ENCODE assay signal across 17 mouse cellular contexts in the genomic region with DNA sequence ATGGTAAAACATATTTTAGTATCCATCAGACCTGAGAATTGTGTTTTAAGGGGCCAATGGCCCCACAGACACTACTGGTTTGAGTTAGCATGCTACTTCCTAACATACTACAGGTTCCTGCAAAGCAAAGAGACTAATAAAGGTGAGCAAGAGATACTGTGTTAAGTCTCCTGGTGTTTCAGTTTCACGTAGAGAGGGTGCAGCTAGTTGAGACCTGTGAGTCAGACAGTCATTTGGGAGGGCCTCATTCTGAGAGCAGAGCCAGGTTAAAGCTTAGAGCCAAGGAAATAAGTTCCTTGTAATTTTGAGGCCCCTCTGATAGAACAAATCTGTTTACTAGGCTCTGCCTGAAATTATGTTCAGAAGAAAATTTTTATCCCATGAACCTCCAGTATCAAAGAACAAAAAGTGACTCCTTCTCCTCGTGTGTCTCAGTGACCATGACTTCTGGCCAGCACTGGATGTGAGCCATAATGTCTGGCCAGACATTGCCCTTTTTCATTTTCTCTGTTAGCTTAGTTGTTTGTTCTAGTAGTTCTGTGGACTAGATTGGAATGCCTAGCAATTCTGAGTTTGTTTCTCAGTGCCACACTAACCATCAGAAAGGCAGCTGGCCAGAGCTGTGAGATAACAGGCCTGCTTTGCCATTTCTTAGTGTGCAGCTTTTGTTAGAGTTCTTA. TPM values are rescaled to one million over a fixed set of nuclear protein-coding genes. Genes with fewer than 3 reads are reported as not detected.
DNase-seq lines count a peak whose midpoint lies in the region; ATAC-seq lines count a peak whose summit lies in the region.
"Had no signal": no experiment of that assay in that cellular context is flagged by ENCODE, and none has a peak within 500 bp of the region (broad histone marks: within the 10 kb centered on the region; RNA-seq: fewer than 3 reads in every experiment).

No protein-coding gene starts in this region.

- peak; percentile 34 for DNase-seq in Muller cell, postnatal 12 days (ENCODE audit: inconsistent ontology term)
- peak; percentile 72 for DNase-seq in adipocyte (ENCODE audit: low spot score)
- peak; percentile 18 for DNase-seq in heart, postnatal 25 days (ENCODE audit: low spot score)
- DNase-seq: cerebellum, adult 11-12 months; gastrocnemius, postnatal 25 days; kidney, adult 11 months; kidney, postnatal 25 days; right cerebral cortex, adult 18-20 months; thymus, adult 2 months had no signal

- no peak overlapping the region for H3K27ac ChIP-seq in intestine, embryonic 16.5 days (ENCODE audit: low read length)
- no peak overlapping the region for H3K27ac ChIP-seq in intestine, embryonic 15.5 days
- H3K27ac ChIP-seq in hindbrain, embryonic 12.5 days, result no peak overlapping the region
- H3K27ac ChIP-seq: hindbrain, embryonic 10.5 days; liver, embryonic 15.5 days; neural tube, embryonic 13.5 days had no signal

- H3K9me3 ChIP-seq in intestine, embryonic 16.5 days (ENCODE audit: control insufficient read depth, low read length), result no peaks in the 10 kb centered on the region
- H3K9me3 ChIP-seq in intestine, embryonic 15.5 days, result no peaks in the 10 kb centered on the region
- H3K9me3 ChIP-seq in hindbrain, embryonic 12.5 days (replicated peaks), result no peaks in the 10 kb centered on the region
- H3K9me3 ChIP-seq: hindbrain, embryonic 10.5 days; liver, embryonic 15.5 days; neural tube, embryonic 13.5 days had no signal

- peaks cover 18% of the 10 kb centered on the region for H3K36me3 ChIP-seq in intestine, embryonic 16.5 days (ENCODE audit: control insufficient read depth, insufficient read depth, low read length)
- H3K36me3 ChIP-seq in intestine, embryonic 15.5 days, result peaks cover 41% of the 10 kb centered on the region
- peaks cover 70% of the 10 kb centered on the region for H3K36me3 ChIP-seq in hindbrain, embryonic 12.5 days

- peaks cover 5% of the 10 kb centered on the region; the same call in 1 of the 2 replicates for H3K4me1 ChIP-seq in intestine, embryonic 16.5 days (ENCODE audit: control insufficient read depth, insufficient read depth, low read length)
- no peaks in the 10 kb centered on the region for H3K4me1 ChIP-seq in intestine, embryonic 15.5 days (replicated peaks)
- H3K4me1 ChIP-seq in hindbrain, embryonic 12.5 days, result no peaks in the 10 kb centered on the region
- H3K4me1 ChIP-seq: hindbrain, embryonic 10.5 days; liver, embryonic 15.5 days; neural tube, embryonic 13.5 days had no signal

- intact Hi-C loops in heart, postnatal 25 days (cut with DNase I), result no loop called here

- H3K4me3 ChIP-seq in intestine, embryonic 16.5 days (ENCODE audit: low read length), result no peak overlapping the region
- no peak overlapping the region for H3K4me3 ChIP-seq in intestine, embryonic 15.5 days (replicated peaks)
- no peak overlapping the region for H3K4me3 ChIP-seq in hindbrain, embryonic 12.5 days
- H3K4me3 ChIP-seq: hindbrain, embryonic 10.5 days; liver, embryonic 15.5 days; neural tube, embryonic 13.5 days had no signal

- H3K27me3 ChIP-seq in intestine, embryonic 16.5 days (replicated peaks; ENCODE audit: control insufficient read depth, insufficient read depth, low read length), result no peaks in the 10 kb centered on the region
- no peaks in the 10 kb centered on the region for H3K27me3 ChIP-seq in intestine, embryonic 15.5 days (replicated peaks)
- H3K27me3 ChIP-seq in hindbrain, embryonic 12.5 days, result no peaks in the 10 kb centered on the region
- H3K27me3 ChIP-seq: liver, embryonic 15.5 days; neural tube, embryonic 13.5 days had no signal

- peak; percentile 51; the same call in 1 of the 2 replicates for ATAC-seq in intestine, embryonic 16.5 days
- no peak for ATAC-seq in intestine, embryonic 15.5 days
- ATAC-seq in megakaryocyte-erythroid progenitor cell, adult 5-6 weeks (replicated peaks; ENCODE audit: low FRiP score, low TSS enrichment, poor library complexity, severe bottlenecking), result no peak
- ATAC-seq in hindbrain, embryonic 12.5 days (ENCODE audit: low FRiP score), result no peak

- no peak overlapping the region for H3K4me2 ChIP-seq in intestine, embryonic 16.5 days (ENCODE audit: low read depth, low read length)
- H3K4me2 ChIP-seq in intestine, embryonic 15.5 days (replicated peaks), result no peak overlapping the region
- no peak overlapping the region for H3K4me2 ChIP-seq in hindbrain, embryonic 12.5 days (replicated peaks)
- H3K4me2 ChIP-seq: liver, embryonic 15.5 days; neural tube, embryonic 13.5 days had no signal

- H3K9ac ChIP-seq in intestine, embryonic 16.5 days (ENCODE audit: low read depth, low read length), result no peak overlapping the region
- H3K9ac ChIP-seq in intestine, embryonic 15.5 days, result no peak overlapping the region
- no peak overlapping the region for H3K9ac ChIP-seq in hindbrain, embryonic 12.5 days
- H3K9ac ChIP-seq: liver, embryonic 15.5 days; neural tube, embryonic 13.5 days had no signal

- WGBS in intestine, embryonic 16.5 days, result 74% methylated on average over 2 of the region's 2 CpGs
- WGBS in intestine, embryonic 15.5 days, result 70% methylated on average over 2 of the region's 2 CpGs
- 95% methylated on average over 2 of the region's 2 CpGs for WGBS in hindbrain, embryonic 12.5 days

RNA-seq across cellular contexts. Expression of a gene that starts 54.9 kb away (rescaled TPM):
- 2.8 TPM in 2 replicates for polyA plus RNA-seq in intestine, embryonic 16.5 days (2015; fragmentation: Nextera tagmentation; extraction: Ambion mirVana)
- 6.3 and 8.6 TPM in 2 replicates for polyA plus RNA-seq in intestine, embryonic 15.5 days (2015; fragmentation: Nextera tagmentation; extraction: Ambion mirVana)
- not detected for total RNA-seq in heart, postnatal 25 days (2021)
- total RNA-seq in megakaryocyte-erythroid progenitor cell, adult 5-6 weeks (2014; fragmentation: Nextera tagmentation), result not detected in 2 replicates
- not detected in 2 replicates for total RNA-seq in megakaryocyte-erythroid progenitor cell, adult 5-6 weeks (2017)
- 4.7 and 5.6 TPM in 2 replicates for polyA plus RNA-seq in hindbrain, embryonic 12.5 days (2016; fragmentation: Nextera tagmentation; extraction: Ambion mirVana)
- total RNA-seq: gastrocnemius, postnatal 25 days; megakaryocyte, adult 5-6 weeks had no signal
- polyA plus RNA-seq: liver, embryonic 15.5 days had no signal

Comparison
In these comparisons a context has a peak if more than half of its experiments do, and no peak if none do; other contexts are left out.
1. DNase-seq: peak in every context shown above with its lines; median percentile 72 in adipocyte; 34 in Muller cell, postnatal 12 days; 18 in heart, postnatal 25 days.